Mouse (Mus musculus): Measurements from ENCODE around the gene Sfpq. TPM values are rescaled to one million over a fixed set of nuclear protein-coding genes. Genes with fewer than 3 reads are reported as not detected.

The Sfpq gene
- total and polyA plus RNA-seq, 3 experiments = 146 to 560 (median 170) TPM

- in situ Hi-C loops (cut with MboI; ENCODE audit: low pct_ligation_motif_present, low pct_unique_long_range_greater_than_20kb, low sequenced_read_pairs) (no loop called here), dilution Hi-C loops (cut with MboI; ENCODE audit: extremely low pct_ligation_motif_present, extremely low pct_unique_long_range_greater_than_20kb, low sequenced_read_pairs) (no loop called here)
- no peak for TF ChIP-seq SIN3A (IDR thresholded peaks at IDR 0.05; ENCODE audit: low read length)
- TF ChIP-seq ZC3H11A (IDR thresholded peaks at IDR 0.05; ENCODE audit: low read depth, low read length) = no peak
- TF ChIP-seq MAX (IDR thresholded peaks at IDR 0.05; ENCODE audit: low read length) = no peak
- no peak for TF ChIP-seq MAZ (IDR thresholded peaks at IDR 0.05; ENCODE audit: low read depth, low read length)
- no peak for TF ChIP-seq ELF1 (IDR thresholded peaks at IDR 0.05; ENCODE audit: low read depth, low read length)
- TF ChIP-seq PAX5 (IDR thresholded peaks at IDR 0.05; ENCODE audit: low read length) = no peak
- no peak for TF ChIP-seq NRF1 (IDR thresholded peaks at IDR 0.05; ENCODE audit: low read depth, low read length)
- TF ChIP-seq POLR2AphosphoS2 (IDR thresholded peaks at IDR 0.05; ENCODE audit: low read depth, low read length) = no peak
- TF ChIP-seq UBTF (IDR thresholded peaks at IDR 0.05; ENCODE audit: low read depth, low read length) = no peak
- TF ChIP-seq JUND (conservative IDR thresholded peaks at IDR 0.05; ENCODE audit: low read depth, low read length) = no peak
- no peak for TF ChIP-seq JUN (IDR thresholded peaks at IDR 0.05; ENCODE audit: insufficient read depth, low read depth, low read length)
- Histone ChIP-seq H3K27me3 (replicated peaks) (no peaks in the 10 kb centered on the region), H3K4me2 (ENCODE audit: insufficient read depth, low read depth, poor library complexity, severe bottlenecking) (no peak overlapping the region), H3K79me2 (replicated peaks; ENCODE audit: control insufficient read depth, extremely low read depth, insufficient read depth, poor library complexity, severe bottlenecking) (no peaks in the 10 kb centered on the region), H3K4me1 (ENCODE audit: control insufficient read depth in 1 of 2, insufficient read depth in 2 of 2) (peaks cover 0 to 2% of the 10 kb centered on the region in 2 experiments; a peak in 2 of 4 replicates), H3K9ac (ENCODE audit: insufficient read depth, low read depth) (no peak overlapping the region), H3K4me3 (replicated peaks in 1 of 3; ENCODE audit: low read depth in 2 of 3, low read length in 2 of 3, poor library complexity in 1 of 3) (no peak overlapping the region), H3K27ac (ENCODE audit: insufficient read depth, low read depth) (no peak overlapping the region), H3K36me3 (replicated peaks in 1 of 2; ENCODE audit: control insufficient read depth in 1 of 2, insufficient read depth in 1 of 2, low read length in 1 of 2) (peaks cover 0 to 29% of the 10 kb centered on the region in 2 experiments), H3K9me3 (replicated peaks; ENCODE audit: low read length) (no peaks in the 10 kb centered on the region)
- no peak for DNase-seq (ENCODE audit: extremely low read depth)
Observed at GRCm38 (mm10) chr4:127085761-127086160, 64.6 kb downstream of the Sfpq start.

Other genes starting within 250 kb of the Sfpq start
- gene Zmym4, start 53.2 kb upstream of the Sfpq start, total RNA-seq (2012; rRNA removed) = 13.6 and 14.9 TPM in 2 replicates
- 18.0 and 19.7 TPM in 2 replicates for gene Zmym4, start 53.2 kb upstream of the Sfpq start, total RNA-seq (2014; rRNA removed)
- gene Zmym4, start 53.2 kb upstream of the Sfpq start, polyA plus RNA-seq (2012; ENCODE audit: insufficient read length, low read depth) = 22.8 and 24.3 TPM in 2 replicates
- 9.5 and 13.4 TPM in 2 replicates for gene Zmym1, start 39.8 kb downstream of the Sfpq start, total RNA-seq (2012; rRNA removed)
- 25.0 and 26.5 TPM in 2 replicates for gene Zmym1, start 39.8 kb downstream of the Sfpq start, total RNA-seq (2014; rRNA removed)
- 20.4 and 23.5 TPM in 2 replicates for gene Zmym1, start 39.8 kb downstream of the Sfpq start, polyA plus RNA-seq (2012; ENCODE audit: insufficient read length, low read depth)
- 6.4 and 7.8 TPM in 2 replicates for gene Zmym6, start 56.1 kb downstream of the Sfpq start, total RNA-seq (2012; rRNA removed)
- gene Zmym6, start 56.1 kb downstream of the Sfpq start, total RNA-seq (2014; rRNA removed) = 8.1 and 11.1 TPM in 2 replicates
- 9.1 and 10.2 TPM in 2 replicates for gene Zmym6, start 56.1 kb downstream of the Sfpq start, polyA plus RNA-seq (2012; ENCODE audit: insufficient read length, low read depth)
- 8.4 and 14.2 TPM in 2 replicates for gene Tmem35b, start 102.4 kb downstream of the Sfpq start, total RNA-seq (2012; rRNA removed)
- 8.3 and 9.4 TPM in 2 replicates for gene Tmem35b, start 102.4 kb downstream of the Sfpq start, total RNA-seq (2014; rRNA removed)
- gene Tmem35b, start 102.4 kb downstream of the Sfpq start, polyA plus RNA-seq (2012; ENCODE audit: insufficient read length, low read depth) = 5.5 and 7.1 TPM in 2 replicates
- 0.38 and 0.55 TPM in 2 replicates for gene Dlgap3, start 147.9 kb downstream of the Sfpq start, total RNA-seq (2012; rRNA removed)
- gene Dlgap3, start 147.9 kb downstream of the Sfpq start, total RNA-seq (2014; rRNA removed) = 0.08 TPM in 1 of 2 replicates, not detected in the other
- gene Dlgap3, start 147.9 kb downstream of the Sfpq start, polyA plus RNA-seq (2012; ENCODE audit: insufficient read length, low read depth) = 0.07 and 0.37 TPM in 2 replicates
- 33.6 and 36.6 TPM in 2 replicates for gene Smim12, start 222.5 kb downstream of the Sfpq start, total RNA-seq (2012; rRNA removed)
- gene Smim12, start 222.5 kb downstream of the Sfpq start, total RNA-seq (2014; rRNA removed) = 28.7 and 31.3 TPM in 2 replicates
- 27.7 and 30.9 TPM in 2 replicates for gene Smim12, start 222.5 kb downstream of the Sfpq start, polyA plus RNA-seq (2012; ENCODE audit: insufficient read length, low read depth)